Mouse (Mus musculus) inflammation-experienced regulatory T-cells, adult 6 months (primary cell): ENCODE results near the gene Irf8. TPM values are rescaled to one million over a fixed set of nuclear protein-coding genes. Genes with fewer than 3 reads are reported as not detected.
"Not testable (repeated sequence)": the region's sequence is repeated elsewhere in the genome, so short reads cannot be mapped to it uniquely, and the experiment has no call there.

Experiments
- ATAC-seq: one replicate; pipeline ENCODE4 v1.8.0; 2017
- polyA plus RNA-seq, 3 experiments: library from polyadenylated mRNA; unstranded; fragments of 100-300 nt; shearing (Covaris generic); gene quantifications; one replicate each; pipeline ENCODE4 v1.2.1; 2017

Gene Irf8
- polyA plus RNA-seq, 3 experiments from 2014 or later = 14.7 to 24.6 (median 20.5) TPM

DNA sequence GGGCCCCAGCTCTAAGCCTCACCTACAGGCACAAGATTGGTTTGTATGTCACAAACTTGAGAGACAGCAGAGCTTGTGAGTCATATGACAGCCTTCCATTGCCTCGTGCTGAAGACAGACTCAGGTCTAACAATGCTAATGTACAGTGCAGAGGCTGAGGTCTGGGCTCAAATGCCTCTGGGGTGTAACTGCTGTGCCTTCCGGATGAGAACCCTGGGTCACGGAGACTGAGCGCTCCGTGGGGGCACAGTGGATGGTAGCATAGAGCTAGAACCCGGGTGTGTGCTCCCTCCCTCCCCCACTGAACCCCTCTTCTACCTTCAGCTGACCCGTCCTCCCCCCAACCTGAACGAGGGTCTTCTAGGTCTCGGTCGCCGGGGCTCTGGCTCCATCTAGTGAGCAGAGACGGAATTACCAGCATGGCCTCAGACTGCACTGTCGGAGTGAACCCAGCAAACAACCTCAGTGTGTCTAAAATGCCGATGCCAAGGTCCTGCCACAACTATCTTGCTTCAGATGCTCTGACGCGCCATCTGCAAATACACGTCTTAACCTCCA, 64.2 kb downstream of the Irf8 start:
- ATAC-seq = peak; percentile 48

DNA sequence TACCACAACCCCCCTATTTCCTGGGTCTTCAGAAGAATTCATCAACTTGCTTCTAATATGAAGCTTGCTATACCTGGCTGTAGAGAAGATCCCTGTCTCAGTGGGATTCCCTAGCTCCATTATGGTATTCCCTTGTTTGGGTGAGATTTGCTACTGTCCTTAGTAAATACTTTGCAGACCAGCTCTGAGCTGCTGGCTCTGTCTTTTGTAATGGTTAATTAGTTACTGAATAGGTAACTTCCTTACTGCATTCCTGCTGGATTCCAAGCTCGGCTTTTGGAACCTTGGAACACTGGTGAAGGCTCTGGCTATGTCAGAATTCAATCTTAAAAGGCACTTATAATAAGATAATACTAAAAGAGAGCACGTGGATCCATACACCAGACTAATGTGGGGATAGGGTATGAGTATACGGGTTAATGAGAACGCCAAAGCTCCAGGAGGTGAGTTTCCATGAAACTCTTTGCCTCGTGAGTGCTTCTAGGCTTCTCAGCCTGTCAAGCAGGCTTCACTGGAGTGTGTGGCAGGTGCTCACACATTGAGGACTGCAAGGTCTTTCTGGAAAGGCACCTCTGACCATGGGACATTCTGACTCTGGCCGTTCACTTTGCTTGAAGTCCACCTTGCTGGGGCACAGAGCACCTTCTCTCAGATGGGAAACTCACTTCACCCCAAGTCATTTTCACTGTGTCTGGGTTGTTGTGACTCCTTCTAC, 67.7 kb downstream of the Irf8 start:
- ATAC-seq = not testable (repeated sequence)

DNA sequence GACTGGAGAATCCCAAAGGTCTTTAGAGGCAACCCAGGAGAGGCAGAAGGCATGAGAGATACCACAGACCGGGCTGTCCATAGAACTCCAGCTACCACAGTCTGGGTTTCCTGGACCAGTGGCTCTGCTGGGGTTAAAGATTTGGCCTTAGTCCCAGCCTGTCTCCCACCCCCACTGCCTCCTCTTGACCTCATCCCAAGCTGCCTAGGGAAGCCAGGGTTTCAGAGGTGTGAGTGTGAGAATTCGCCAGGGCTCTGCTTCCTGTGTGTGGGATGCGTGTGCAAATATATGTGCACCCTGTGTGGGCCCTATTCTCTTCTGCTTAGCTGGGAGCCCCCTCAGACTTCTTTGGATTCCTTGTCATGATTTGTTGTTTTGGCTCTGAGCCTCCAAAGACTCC, 68.6 kb downstream of the Irf8 start:
- ATAC-seq = no peak

Other genes starting within 250 kb of the Irf8 start
- 10 to 100 TPM in 2 of 3 experiments, 1 to 10 TPM in 1; 9.6 to 54.3 (median 13.6) TPM for gene Gins2, start 147.1 kb upstream of the Irf8 start, polyA plus RNA-seq
- gene 1190005I06Rik, start 88.7 kb upstream of the Irf8 start, polyA plus RNA-seq = 1 to 10 TPM in 1 of 3 experiments, not detected in 2; 1.6 TPM
- under 1 TPM in 1 of 3 experiments, not detected in 2; 0.98 TPM for gene Gm27021, start 68.3 kb upstream of the Irf8 start, polyA plus RNA-seq
- 1,000 to 10,000 TPM; 1,064 to 1,179 (median 1,122) TPM for gene Cox4i1, start 68.1 kb upstream of the Irf8 start, polyA plus RNA-seq
- 10 to 100 TPM; 41.3 to 90.8 (median 53.1) TPM for gene Emc8, start 67.8 kb upstream of the Irf8 start, polyA plus RNA-seq